Mouse (Mus musculus): ENCODE measurements around the gene Aifm2.

Aifm2 gene

GRCm38 (mm10) chr10:61765558-61765957, 50.5 kb downstream of the Aifm2 start:
- DNase-seq (ENCODE audit: low spot score): no peak

DNA sequence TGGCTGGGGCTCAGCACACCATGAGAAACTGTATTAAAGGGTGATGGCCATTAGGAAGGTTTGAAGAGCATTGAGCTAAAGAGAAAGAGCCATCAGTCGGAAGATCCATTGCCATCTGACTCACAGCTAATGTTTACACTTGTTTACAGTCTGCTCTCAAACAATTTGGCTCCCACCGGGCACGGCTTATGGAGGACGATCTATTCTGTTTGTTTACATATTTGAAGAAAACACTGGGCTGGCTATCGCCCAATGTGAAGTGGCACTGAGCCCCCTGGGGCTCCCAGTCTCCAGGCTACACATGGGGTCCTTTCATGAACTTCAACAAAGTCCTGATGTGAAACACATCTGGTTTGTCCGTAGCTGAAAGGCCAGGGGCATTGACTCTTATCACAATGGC, 51.7 kb downstream of the Aifm2 start:
- no peak for DNase-seq (ENCODE audit: low spot score)

GRCm38 (mm10) chr10:61781461-61782128, 66.5 kb downstream of the Aifm2 start:
- no peak for DNase-seq (ENCODE audit: low spot score)

DNA sequence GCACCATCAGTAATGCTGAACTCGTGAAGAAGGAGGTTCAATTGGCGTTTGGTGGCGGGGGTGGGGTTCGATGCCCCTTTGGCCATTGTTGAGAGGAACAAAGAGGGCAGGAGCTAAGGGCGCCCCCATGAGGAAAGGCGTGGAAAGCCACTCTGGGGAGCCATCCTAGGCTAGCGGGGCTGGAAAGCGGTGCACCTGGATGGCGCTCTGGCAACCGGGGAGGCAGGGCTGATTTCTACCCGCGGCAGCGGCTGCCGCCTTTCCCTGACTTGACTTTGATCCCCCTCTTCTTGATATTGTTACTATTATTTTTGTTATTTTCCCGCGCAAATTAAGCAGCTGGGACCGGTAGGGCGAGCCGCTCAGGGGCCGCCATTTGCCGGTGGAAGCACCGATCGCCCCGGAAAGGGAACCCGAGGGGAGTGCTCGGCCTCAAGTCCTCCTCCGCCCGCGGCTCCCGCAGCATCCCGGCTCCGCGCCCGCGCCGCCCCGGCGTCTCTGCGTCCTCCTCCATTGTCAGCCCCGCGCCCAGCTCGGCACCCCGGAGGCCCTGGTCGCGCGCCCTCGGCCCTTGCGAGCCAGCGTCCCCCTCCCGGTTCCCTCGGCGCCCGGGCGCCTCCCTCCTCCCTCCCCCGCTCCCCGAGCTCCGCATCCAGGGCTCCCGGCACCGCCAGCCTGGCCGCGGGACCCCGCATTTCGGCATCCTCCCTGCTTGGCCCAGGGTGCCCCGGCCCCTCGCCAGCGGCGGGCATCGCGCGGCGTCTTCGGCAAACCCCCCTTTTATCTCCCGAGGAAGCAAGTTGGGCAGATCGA, 67.9 kb downstream of the Aifm2 start:
- DNase-seq (ENCODE audit: low spot score): peak; percentile 58

GRCm38 (mm10) chr10:61783621-61784251, 68.7 kb downstream of the Aifm2 start, which contains the start of gene H2afy2:
Gene H2afy2 (minus strand): TSS chr10:61784147.
- peak; percentile 66 for DNase-seq (ENCODE audit: low spot score)

GRCm38 (mm10) chr10:61784414-61784813, 69.4 kb downstream of the Aifm2 start:
- DNase-seq (ENCODE audit: low spot score): no peak

- no peak for DNase-seq (ENCODE audit: low spot score)
Measured at GRCm38 (mm10) chr10:61787541-61788313, 72.7 kb downstream of the Aifm2 start.

DNA sequence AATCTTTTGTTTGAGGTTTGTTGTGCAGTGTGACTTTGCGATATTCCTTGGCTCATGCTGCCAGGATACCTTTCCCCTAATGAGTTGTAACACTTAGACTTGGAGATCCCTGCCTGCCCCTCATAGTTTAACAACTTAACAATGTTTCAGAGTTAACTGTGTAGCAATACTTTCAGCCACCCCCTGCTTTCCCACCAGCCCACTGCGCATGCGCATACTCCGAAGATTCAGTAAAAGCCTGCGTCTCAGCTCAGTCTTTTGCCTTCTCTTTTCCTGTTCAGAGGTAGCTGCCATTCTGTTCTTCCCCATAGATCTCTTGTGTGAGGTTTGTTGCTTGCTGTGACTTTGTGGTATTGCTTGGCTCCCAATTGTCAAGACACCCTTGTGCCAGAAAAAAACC, 73.4 kb downstream of the Aifm2 start:
- DNase-seq (ENCODE audit: low spot score): no peak
